Mouse (Mus musculus) G1E (cell line): ENCODE data around the gene Gins1. TPM values are rescaled to one million over a fixed set of nuclear protein-coding genes. Genes with fewer than 3 reads are reported as not detected.

ENCODE experiments used
- ATAC-seq: 2 replicates; pipeline ENCODE4 v1.8.0; 2016; ENCODE audit warnings: mild to moderate bottlenecking; ENCODE audit not compliant: insufficient number of reproducible peaks, poor library complexity, low FRiP score, severe bottlenecking; ENCODE audit errors: extremely low read depth
- DNase-seq: peaks from one replicate; pipeline ENCODE4 v3.0.0; 2012; ENCODE audit warnings: low spot score
- H3K27me3 ChIP-seq: 2 replicates; pipeline ENCODE4 v1.6.1; 2012; ENCODE audit warnings: mild to moderate bottlenecking, low read length, inconsistent platforms; ENCODE audit not compliant: insufficient read depth
- H3K36me3 ChIP-seq: replicated peaks from 2 replicates; pipeline ENCODE3; 2012; ENCODE audit warnings: mild to moderate bottlenecking, inconsistent platforms
- H3K4me1 ChIP-seq: 2 replicates; pipeline ENCODE4 v1.6.1; 2012; ENCODE audit warnings: low read depth, low read length, inconsistent platforms, mixed read lengths; ENCODE audit not compliant: insufficient read depth
- H3K4me3 ChIP-seq: 2 replicates; pipeline ENCODE4 v1.5.1; 2012; ENCODE audit warnings: low read depth, mild to moderate bottlenecking, inconsistent platforms, low read length, moderate library complexity, mixed read lengths
- H3K9me3 ChIP-seq: replicated peaks from 2 replicates; pipeline ENCODE4 v1.6.1; 2012; ENCODE audit warnings: inconsistent platforms
- CTCF ChIP-seq: IDR thresholded peaks from 2 replicates; pipeline ENCODE4 v1.5.1; 2012; ENCODE audit warnings: low read depth, low read length, inconsistent platforms, mixed read lengths
- GATA1 ChIP-seq: IDR thresholded peaks from 2 replicates; pipeline ENCODE4 v1.6.1; 2012; ENCODE audit warnings: borderline replicate concordance, low read length, inconsistent platforms, mixed read lengths
- GATA2 ChIP-seq: IDR thresholded peaks from 2 replicates; pipeline ENCODE4 v1.6.1; 2012; ENCODE audit warnings: low read depth, low read length, inconsistent platforms, borderline replicate concordance
- POLR2AphosphoS5 ChIP-seq: IDR thresholded peaks from 2 replicates; pipeline ENCODE4 v1.6.1; 2012; ENCODE audit warnings: low read depth, low read length, inconsistent platforms; ENCODE audit not compliant: insufficient replicate concordance
- TAL1 ChIP-seq: conservative IDR thresholded peaks from 2 replicates; pipeline ENCODE4 v1.6.1; 2012; ENCODE audit warnings: low read depth, low read length, inconsistent platforms, mixed read lengths
- polyA plus RNA-seq: library from polyadenylated mRNA; stranded (reverse); fragments of >175 nt; gene quantifications from 2 replicates; pipeline ENCODE4 v1.2.3, GENCODE M21; 2012
- total RNA-seq, 2 experiments: library from RNA; stranded (forward) in 1 of 2; stranded (reverse) in 1 of 2; fragments of 200-1000 nt in 1 of 2; fragments of >200 nt in 1 of 2; fragmentation: Nextera tagmentation in 1 of 2; gene quantifications; 2 replicates each; pipeline ENCODE4 v1.2.3; 2014 to 2017

The Gins1 gene
- total and polyA plus RNA-seq, 3 experiments = 24.0 to 92.8 (median 34.8) TPM

- DNase-seq (no peak), ATAC-seq (no peak)
- Histone ChIP-seq H3K27me3 (no peaks in the 10 kb centered on the region), H3K36me3 (peaks cover 68% of the 10 kb centered on the region), H3K4me1 (peaks cover 5% of the 10 kb centered on the region), H3K9me3 (no peaks in the 10 kb centered on the region), H3K4me3 (no peak overlapping the region)
- TF ChIP-seq CTCF = no peak
- TF ChIP-seq TAL1 = no peak
- no peak for TF ChIP-seq GATA1
- no peak for TF ChIP-seq POLR2AphosphoS5
- no peak for TF ChIP-seq GATA2
Observed at GRCm38 (mm10) chr2:150922165-150922564, 17.0 kb downstream of the Gins1 start.

GRCm38 (mm10) chr2:150923026-150923425 lies 17.8 kb downstream of the Gins1 start:
- H3K27me3 ChIP-seq = no peaks in the 10 kb centered on the region
- peaks cover 69% of the 10 kb centered on the region for H3K36me3 ChIP-seq
- H3K4me1 ChIP-seq = peaks cover 5% of the 10 kb centered on the region
- TF ChIP-seq GATA2 (no peak), GATA1 (no peak), POLR2AphosphoS5 (no peak), CTCF (no peak), TAL1 (no peak)
- ATAC-seq = no peak
- H3K9me3 ChIP-seq = no peaks in the 10 kb centered on the region
- H3K4me3 ChIP-seq = no peak overlapping the region
- DNase-seq = no peak

- no peak for ATAC-seq
- H3K4me1 ChIP-seq = peaks cover 4% of the 10 kb centered on the region
- H3K4me3 ChIP-seq = no peak overlapping the region
- H3K27me3 ChIP-seq = no peaks in the 10 kb centered on the region
- DNase-seq = no peak
- H3K36me3 ChIP-seq = peaks cover 66% of the 10 kb centered on the region
- TF ChIP-seq GATA2 = no peak
- no peak for TF ChIP-seq POLR2AphosphoS5
- no peak for TF ChIP-seq GATA1
- no peak for TF ChIP-seq TAL1
- TF ChIP-seq CTCF = no peak
- H3K9me3 ChIP-seq = no peaks in the 10 kb centered on the region
Observed at GRCm38 (mm10) chr2:150923505-150923904, 18.3 kb downstream of the Gins1 start.

GRCm38 (mm10) chr2:150927038-150927720 lies 22.0 kb downstream of the Gins1 start:
- ATAC-seq = no peak
- H3K9me3 ChIP-seq = no peaks in the 10 kb centered on the region
- H3K36me3 ChIP-seq = peaks cover 74% of the 10 kb centered on the region
- TF ChIP-seq CTCF = no peak
- no peak for TF ChIP-seq GATA1
- TF ChIP-seq GATA2 = no peak
- TF ChIP-seq POLR2AphosphoS5 = no peak
- TF ChIP-seq TAL1 = no peak
- H3K4me1 ChIP-seq = no peaks in the 10 kb centered on the region
- no peak overlapping the region for H3K4me3 ChIP-seq
- no peaks in the 10 kb centered on the region for H3K27me3 ChIP-seq
- no peak for DNase-seq

GRCm38 (mm10) chr2:150929156-150929555 lies 24.0 kb downstream of the Gins1 start:
- TF ChIP-seq POLR2AphosphoS5 (no peak), GATA2 (no peak), GATA1 (no peak), CTCF (no peak), TAL1 (no peak)
- DNase-seq (no peak), ATAC-seq (no peak)
- Histone ChIP-seq H3K27me3 (no peaks in the 10 kb centered on the region), H3K9me3 (no peaks in the 10 kb centered on the region), H3K36me3 (peaks cover 75% of the 10 kb centered on the region), H3K4me3 (no peak overlapping the region), H3K4me1 (no peaks in the 10 kb centered on the region)

- no peak for ATAC-seq
- Histone ChIP-seq H3K9me3 (no peaks in the 10 kb centered on the region), H3K27me3 (no peaks in the 10 kb centered on the region), H3K36me3 (peaks cover 78% of the 10 kb centered on the region), H3K4me1 (no peaks in the 10 kb centered on the region), H3K4me3 (no peak overlapping the region)
- TF ChIP-seq GATA2 (no peak), GATA1 (no peak), CTCF (no peak), TAL1 (no peak), POLR2AphosphoS5 (no peak)
- no peak for DNase-seq
Observed at GRCm38 (mm10) chr2:150930806-150931205, 25.6 kb downstream of the Gins1 start.

- no peak for DNase-seq
- peaks cover 73% of the 10 kb centered on the region for H3K36me3 ChIP-seq
- H3K27me3 ChIP-seq = no peaks in the 10 kb centered on the region
- ATAC-seq = no peak
- no peak overlapping the region for H3K4me3 ChIP-seq
- H3K9me3 ChIP-seq = no peaks in the 10 kb centered on the region
- H3K4me1 ChIP-seq = no peaks in the 10 kb centered on the region
- no peak for TF ChIP-seq GATA1
- no peak for TF ChIP-seq POLR2AphosphoS5
- TF ChIP-seq CTCF = no peak
Observed at GRCm38 (mm10) chr2:150933482-150933881, 28.3 kb downstream of the Gins1 start.
